Mouse (Mus musculus) bone marrow macrophage, adult 2 months (primary cell): Measurements from ENCODE around the gene Cabp4. TPM values are rescaled to one million over a fixed set of nuclear protein-coding genes. Genes with fewer than 3 reads are reported as not detected.
A peak's percentile ranks its signal among the peaks of the same experiment; 100 is the strongest.

Source experiments
- H3K27ac ChIP-seq: 2 replicates; pipeline ENCODE4 v1.5.1; 2012; ENCODE audit warnings: low read depth, low read length; ENCODE audit not compliant: insufficient read depth
- H3K4me1 ChIP-seq: 2 replicates; pipeline ENCODE4 v1.6.1; 2012; ENCODE audit warnings: low read length; ENCODE audit not compliant: control insufficient read depth, insufficient read depth
- H3K4me3 ChIP-seq: 2 replicates; pipeline ENCODE4 v1.5.1; 2012; ENCODE audit warnings: mild to moderate bottlenecking, low read length, moderate library complexity; ENCODE audit not compliant: insufficient read depth
- CTCF ChIP-seq: IDR thresholded peaks from 2 replicates; pipeline ENCODE4 v1.5.1; 2012; ENCODE audit warnings: low read depth, mild to moderate bottlenecking, low read length, moderate library complexity
- POLR2A ChIP-seq: IDR thresholded peaks from 2 replicates; pipeline ENCODE4 v1.6.1; 2012; ENCODE audit warnings: mild to moderate bottlenecking, low read depth, low read length, borderline replicate concordance
- polyA plus RNA-seq: library from polyadenylated mRNA; stranded (reverse); fragments of >200 nt; gene quantifications from 2 replicates; pipeline ENCODE4 v1.2.4, GENCODE M21; 2012; ENCODE audit not compliant: missing spikeins, insufficient read depth, insufficient read length

The Cabp4 gene
- polyA plus RNA-seq, 1 experiment = not detected

DNA sequence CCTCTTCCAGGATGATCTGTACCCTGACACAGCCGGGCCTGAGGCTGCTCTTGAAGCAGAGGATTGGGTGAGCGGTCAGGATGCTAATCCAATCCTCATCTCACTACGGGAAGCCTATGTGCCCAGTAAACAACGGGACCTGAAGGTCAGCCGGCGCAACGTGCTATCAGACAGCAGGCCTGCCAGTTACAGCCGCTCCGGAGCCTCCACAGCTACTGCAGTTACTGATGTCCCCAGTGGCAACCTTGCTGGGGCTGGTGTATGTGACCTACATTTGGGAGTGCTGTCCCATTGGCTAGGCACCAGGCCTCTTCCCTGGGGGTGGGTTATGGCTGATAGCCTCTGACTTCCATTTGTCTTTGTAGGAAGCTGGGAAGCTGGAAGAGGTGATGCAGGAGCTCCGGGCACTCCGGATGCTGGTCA lies 9.4 kb upstream of the Cabp4 start, which contains the start of gene Ptprcap:
Ptprcap (plus strand) TSS at position 373 of the 423 bp plus-strand sequence.
- Histone ChIP-seq H3K27ac (no peak within 1 kb of the TSS), H3K4me1 (peaks cover 8% of the 10 kb centered on the region), H3K4me3 (no peak within 1 kb of the TSS)
- TF ChIP-seq CTCF (no peak), POLR2A (no peak)

DNA sequence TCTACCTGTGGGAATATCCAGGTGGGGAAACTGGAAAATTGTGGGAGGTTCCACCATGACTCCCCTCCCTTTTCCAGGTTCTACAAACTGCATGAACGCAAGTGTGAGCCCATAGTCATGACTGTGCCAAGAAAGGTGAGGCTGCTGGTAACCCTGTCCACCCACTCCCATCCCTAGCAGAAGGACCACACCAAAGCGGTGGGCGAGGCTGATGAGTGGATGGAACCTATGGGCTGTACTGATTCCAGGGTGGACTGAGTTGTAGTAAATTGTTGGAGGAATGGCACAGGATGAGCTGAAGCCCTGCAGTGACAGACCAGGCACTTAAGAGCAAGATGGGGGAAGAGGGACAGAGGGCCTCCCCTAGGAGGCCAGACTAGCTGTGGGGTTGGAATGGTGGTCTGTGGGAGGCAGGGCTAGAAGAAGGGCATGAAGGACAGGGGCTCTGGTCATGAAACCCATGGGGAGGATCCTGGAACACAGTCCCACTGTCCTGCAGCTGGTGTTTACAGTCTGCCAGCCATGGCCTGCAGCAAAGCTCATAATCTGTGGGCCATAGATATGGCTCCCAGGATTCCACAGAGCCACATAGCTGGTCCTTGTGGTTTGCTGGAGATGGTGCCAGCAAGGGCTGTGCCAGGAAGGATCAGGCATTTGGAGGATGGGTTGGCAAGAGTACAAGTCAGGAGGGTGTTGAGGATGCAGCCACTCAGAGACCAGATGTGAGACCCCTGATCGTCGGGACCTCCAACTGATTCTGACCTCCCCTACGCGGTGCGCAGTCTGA lies 8.8 kb upstream of the Cabp4 start:
- TF ChIP-seq POLR2A = no peak
- TF ChIP-seq CTCF = no peak
- Histone ChIP-seq H3K4me1 (peaks cover 14% of the 10 kb centered on the region), H3K4me3 (no peak overlapping the region), H3K27ac (no peak overlapping the region)

- peaks cover 20% of the 10 kb centered on the region for H3K4me1 ChIP-seq
- H3K4me3 ChIP-seq = no peak overlapping the region
- TF ChIP-seq CTCF (no peak), POLR2A (no peak)
- H3K27ac ChIP-seq = no peak overlapping the region
These were observed 8.1 kb upstream of the Cabp4 start for GRCm38 (mm10) chr19:4151898-4152297.

DNA sequence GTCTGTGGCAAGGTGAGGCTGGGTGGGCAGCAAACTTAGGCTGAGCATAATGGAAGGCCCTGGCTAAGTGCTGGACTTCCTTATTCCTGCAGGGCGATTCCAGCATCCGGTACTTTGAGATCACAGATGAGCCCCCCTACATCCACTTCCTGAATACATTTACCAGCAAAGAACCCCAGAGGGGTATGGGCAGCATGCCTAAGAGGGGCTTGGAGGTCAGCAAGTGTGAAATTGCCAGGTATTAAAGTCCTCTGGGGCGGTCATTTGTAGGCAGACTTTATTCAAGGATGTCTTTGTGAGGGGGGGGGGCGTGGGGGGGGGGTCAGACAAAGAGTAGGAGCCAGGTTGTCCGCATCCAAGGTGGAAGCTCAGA lies 7.6 kb upstream of the Cabp4 start:
- TF ChIP-seq POLR2A = no peak
- no peak for TF ChIP-seq CTCF
- H3K27ac ChIP-seq = no peak overlapping the region
- H3K4me3 ChIP-seq = no peak overlapping the region
- H3K4me1 ChIP-seq = peaks cover 24% of the 10 kb centered on the region

DNA sequence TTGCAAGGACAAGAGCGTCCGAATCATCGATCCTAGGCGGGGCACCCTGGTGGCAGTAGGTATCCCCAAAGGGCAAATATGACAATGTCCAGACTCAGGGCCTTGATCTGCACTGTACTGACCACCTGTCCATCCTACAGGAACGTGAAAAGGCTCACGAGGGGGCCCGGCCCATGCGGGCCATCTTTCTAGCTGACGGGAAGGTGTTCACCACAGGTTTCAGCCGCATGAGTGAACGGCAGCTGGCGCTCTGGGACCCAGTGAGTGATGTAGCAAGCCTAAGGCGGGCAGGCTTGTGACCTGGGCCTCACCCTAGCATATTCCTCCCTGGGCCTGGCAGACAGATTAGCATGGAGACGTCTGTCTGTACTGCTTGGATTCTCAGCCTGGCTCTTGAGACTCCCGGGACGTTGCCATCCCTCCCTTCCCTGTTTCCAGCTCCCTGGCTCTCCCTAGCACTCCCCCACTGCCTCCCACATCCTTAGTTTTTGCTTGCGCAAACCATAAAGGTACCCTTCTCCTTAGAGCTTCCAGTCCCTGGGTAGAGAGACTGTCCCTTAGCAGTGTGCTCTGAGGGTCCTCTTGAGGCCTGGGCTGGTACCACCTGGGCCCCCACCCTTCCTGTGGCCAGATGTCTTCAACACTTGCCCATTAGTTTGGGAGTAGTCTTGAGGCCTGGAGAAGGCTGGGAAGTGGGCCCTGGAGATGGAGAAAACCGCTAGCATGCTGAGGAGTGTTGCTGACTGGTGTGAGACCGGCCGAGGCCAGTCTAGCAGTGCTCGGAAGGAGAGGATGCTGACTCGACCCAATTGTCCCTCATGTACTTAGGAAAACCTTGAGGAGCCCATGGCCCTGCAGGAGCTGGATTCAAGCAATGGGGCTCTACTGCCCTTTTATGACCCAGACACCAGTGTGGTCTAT lies 7.0 kb upstream of the Cabp4 start:
- TF ChIP-seq POLR2A (no peak), CTCF (no peak)
- H3K27ac ChIP-seq = no peak overlapping the region
- H3K4me1 ChIP-seq = peaks cover 29% of the 10 kb centered on the region
- no peak overlapping the region for H3K4me3 ChIP-seq

- Histone ChIP-seq H3K4me3 (peak overlapping the region; percentile 60), H3K4me1 (peaks cover 37% of the 10 kb centered on the region), H3K27ac (no peak overlapping the region)
- TF ChIP-seq CTCF (no peak), POLR2A (no peak)
These were observed 6.1 kb upstream of the Cabp4 start for GRCm38 (mm10) chr19:4149764-4150461.

- Histone ChIP-seq H3K27ac (no peak overlapping the region), H3K4me3 (peak overlapping the region; percentile 60), H3K4me1 (peaks cover 43% of the 10 kb centered on the region)
- TF ChIP-seq POLR2A (no peak), CTCF (no peak)
These were observed 5.5 kb upstream of the Cabp4 start for GRCm38 (mm10) chr19:4149283-4149682.

GRCm38 (mm10) chr19:4148819-4149218 lies 5.0 kb upstream of the Cabp4 start:
- Histone ChIP-seq H3K27ac (peak overlapping the region; percentile 57), H3K4me3 (peak overlapping the region; percentile 60), H3K4me1 (peaks cover 47% of the 10 kb centered on the region)
- TF ChIP-seq POLR2A (no peak), CTCF (no peak)

- TF ChIP-seq POLR2A = no peak
- TF ChIP-seq CTCF = no peak
- H3K4me3 ChIP-seq = peak within 1 kb of the TSS; percentile 60
- H3K27ac ChIP-seq = peak within 1 kb of the TSS; percentile 67
- peaks cover 51% of the 10 kb centered on the region for H3K4me1 ChIP-seq
These were observed 4.6 kb upstream of the Cabp4 start, which contains the start of gene Coro1b for GRCm38 (mm10) chr19:4148491-4148806. Coro1b (plus strand) TSS chr19:4148619.
